Mouse (Mus musculus): Measurements from ENCODE around the gene Mrps2. TPM values are rescaled to one million over a fixed set of nuclear protein-coding genes. Genes with fewer than 3 reads are reported as not detected.
"Not testable (repeated sequence)": the region's sequence is repeated elsewhere in the genome, so short reads cannot be mapped to it uniquely, and the experiment has no call there.

Mrps2 gene
- 10 to 100 TPM; 17.7 to 22.1 (median 19.3) TPM for polyA plus RNA-seq (2017; shearing (Covaris generic))

- ATAC-seq, result peak; percentile 73
Measured at GRCm38 (mm10) chr2:28467860-28468485, at the start of gene Mrps2. TSS of gene Mrps2 (plus strand) at chr2:28468066.

DNA sequence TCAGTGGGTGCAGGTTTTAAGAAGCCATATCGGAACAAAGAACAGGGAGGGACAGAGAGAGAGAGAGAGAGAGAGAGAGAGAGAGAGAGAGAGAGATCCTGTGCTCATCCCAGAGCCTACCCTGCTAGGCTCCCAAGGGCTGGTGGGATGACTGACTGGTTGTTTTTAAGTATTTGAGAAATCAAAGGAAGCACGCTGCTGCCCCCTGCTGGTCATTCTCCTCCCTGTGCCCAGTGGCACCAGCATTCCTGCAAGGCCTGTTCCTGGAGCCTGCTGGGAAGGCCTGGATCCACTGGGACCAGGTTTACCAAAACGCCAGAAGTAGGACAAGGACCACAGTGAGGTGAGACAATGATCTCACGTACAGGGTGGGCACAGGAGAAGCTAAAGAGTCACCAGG, 48.0 kb upstream of the Mrps2 start:
- no peak for ATAC-seq

GRCm38 (mm10) chr2:28423167-28423566, 44.7 kb upstream of the Mrps2 start:
- ATAC-seq, result no peak

GRCm38 (mm10) chr2:28427226-28427625, 40.6 kb upstream of the Mrps2 start:
- no peak for ATAC-seq

DNA sequence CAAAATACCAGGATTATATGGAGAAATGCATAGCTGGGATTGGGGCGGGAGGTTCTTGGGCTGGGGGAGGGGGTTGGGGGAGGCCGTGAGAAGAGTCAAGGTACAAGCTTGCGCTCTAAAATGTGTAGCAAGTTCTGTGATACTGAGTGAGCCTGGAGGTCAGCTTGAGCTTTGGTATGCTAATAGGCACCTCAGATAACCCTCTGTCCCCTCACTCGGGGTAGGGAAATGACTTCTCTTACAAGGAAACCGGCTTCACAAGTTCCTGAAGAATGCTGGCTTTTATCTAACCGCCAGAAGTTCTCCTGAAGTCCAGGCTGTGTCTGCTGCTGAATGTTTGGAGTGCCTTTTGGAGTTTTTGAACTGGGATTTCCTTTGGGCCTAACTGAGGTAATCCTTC, 37.0 kb upstream of the Mrps2 start:
- ATAC-seq, result no peak

- no peak for ATAC-seq
Measured at GRCm38 (mm10) chr2:28432811-28433210, 35.1 kb upstream of the Mrps2 start.

- no peak for ATAC-seq
Measured at GRCm38 (mm10) chr2:28433512-28433911, 34.4 kb upstream of the Mrps2 start.

GRCm38 (mm10) chr2:28435401-28435800, 32.5 kb upstream of the Mrps2 start:
- no peak for ATAC-seq

DNA sequence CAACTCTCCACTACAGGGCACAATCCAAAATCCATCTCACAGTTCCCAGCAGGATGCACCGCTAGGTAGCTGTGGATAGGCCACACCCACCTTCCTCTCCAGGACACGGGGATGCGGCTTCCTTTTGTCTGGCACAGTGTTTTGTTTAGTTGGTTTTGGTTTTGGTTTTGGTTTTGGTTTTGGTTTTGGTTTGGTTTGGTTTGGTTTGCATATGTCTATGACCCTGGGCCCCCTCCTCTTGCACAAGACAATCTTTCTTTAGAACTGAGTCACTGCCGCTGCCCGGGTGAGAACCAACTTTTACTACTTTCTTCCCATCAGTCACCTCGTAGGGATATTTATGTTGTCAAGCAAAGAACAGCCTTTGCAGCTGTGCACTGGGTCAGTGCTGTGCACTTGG, 27.0 kb upstream of the Mrps2 start:
- peak; percentile 58 for ATAC-seq

- peak; percentile 25 for ATAC-seq
Measured at GRCm38 (mm10) chr2:28445082-28445481, 22.8 kb upstream of the Mrps2 start.

- no peak for ATAC-seq
Measured at GRCm38 (mm10) chr2:28446181-28446514, 21.7 kb upstream of the Mrps2 start.

DNA sequence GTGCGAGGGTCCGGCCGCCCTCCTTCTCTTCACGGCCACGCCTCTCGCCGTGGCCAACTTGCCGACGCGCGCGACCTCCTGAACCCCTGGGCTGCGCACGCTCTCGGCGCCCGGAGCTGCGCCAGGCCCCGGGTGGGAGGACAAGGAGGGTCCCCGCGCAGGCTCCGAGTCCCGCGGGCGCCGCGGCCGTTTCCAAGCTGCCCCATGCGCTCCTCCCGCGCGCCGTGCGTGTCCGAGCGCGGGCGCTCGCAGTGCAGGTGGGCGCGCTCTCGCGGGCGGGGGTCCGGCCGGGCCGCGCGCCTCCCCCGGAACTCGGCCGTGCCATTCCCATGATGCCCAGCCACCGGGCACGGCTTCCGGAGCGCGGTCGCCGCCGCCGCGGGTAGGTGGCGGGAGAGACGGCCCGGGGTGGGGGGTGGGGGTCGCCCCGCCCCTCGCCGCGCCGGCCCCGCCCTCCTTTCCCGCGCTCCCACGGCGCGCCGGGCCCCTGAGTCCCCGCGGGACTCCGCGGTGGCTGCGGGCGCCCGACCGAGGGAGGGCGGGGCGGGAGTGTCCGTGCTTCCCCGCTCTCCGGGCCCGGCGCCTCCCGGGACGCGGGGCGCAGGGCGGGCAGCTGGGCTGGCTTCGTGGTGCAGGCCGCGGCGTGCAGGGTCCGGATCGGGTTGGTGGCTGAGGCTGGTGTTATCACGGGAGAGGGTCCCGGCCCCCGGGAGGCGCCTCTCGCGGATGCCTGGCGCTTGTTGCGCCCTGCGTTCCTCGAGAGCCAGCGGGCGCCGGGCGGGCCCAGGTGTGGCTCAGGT, 21.2 kb upstream of the Mrps2 start, which contains the start of gene Ppp1r26:
TSS of gene Ppp1r26 (plus strand) at position 286 of the 800 bp plus-strand sequence.
- no peak for ATAC-seq

DNA sequence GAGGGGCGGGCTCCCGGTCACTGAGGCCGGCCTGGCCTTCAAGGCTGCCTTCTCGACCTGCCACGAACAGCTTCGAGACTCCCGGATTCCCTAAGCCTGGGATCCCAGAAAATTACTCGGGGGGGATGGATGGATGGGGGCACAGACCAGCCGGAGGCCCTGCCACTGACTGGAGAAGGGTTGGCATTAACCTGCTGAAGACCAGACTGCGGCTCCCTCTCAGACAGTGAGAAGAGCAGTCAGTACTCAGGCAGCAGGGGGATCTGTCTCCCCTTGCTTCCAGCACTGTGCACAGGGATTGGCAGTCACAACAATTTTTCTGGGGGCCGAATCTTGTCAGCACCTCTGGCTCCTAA, 20.6 kb upstream of the Mrps2 start:
- ATAC-seq, result no peak

DNA sequence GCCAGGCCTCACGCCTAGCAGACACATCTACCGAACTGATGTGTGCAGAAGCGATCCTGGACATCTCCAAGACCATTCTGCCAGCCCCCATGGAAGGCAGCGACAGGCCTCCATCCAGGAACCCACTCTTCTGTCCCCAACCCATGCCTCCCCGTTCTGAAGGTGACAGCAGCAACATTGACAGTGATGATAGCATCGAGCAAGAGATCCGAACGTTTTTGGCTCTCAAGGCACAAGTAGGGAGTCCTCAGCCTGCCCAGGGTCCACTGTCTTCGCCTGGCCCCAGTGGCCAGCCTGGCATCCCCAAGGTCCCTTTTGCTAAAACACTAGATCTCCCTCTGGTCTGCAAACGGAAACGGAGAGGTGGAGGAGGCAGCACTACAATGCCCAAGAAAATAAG, 16.2 kb upstream of the Mrps2 start:
- ATAC-seq, result no peak

GRCm38 (mm10) chr2:28453539-28453938, 14.3 kb upstream of the Mrps2 start:
- ATAC-seq, result no peak

GRCm38 (mm10) chr2:28456616-28457015, 11.2 kb upstream of the Mrps2 start:
- ATAC-seq, result no peak

DNA sequence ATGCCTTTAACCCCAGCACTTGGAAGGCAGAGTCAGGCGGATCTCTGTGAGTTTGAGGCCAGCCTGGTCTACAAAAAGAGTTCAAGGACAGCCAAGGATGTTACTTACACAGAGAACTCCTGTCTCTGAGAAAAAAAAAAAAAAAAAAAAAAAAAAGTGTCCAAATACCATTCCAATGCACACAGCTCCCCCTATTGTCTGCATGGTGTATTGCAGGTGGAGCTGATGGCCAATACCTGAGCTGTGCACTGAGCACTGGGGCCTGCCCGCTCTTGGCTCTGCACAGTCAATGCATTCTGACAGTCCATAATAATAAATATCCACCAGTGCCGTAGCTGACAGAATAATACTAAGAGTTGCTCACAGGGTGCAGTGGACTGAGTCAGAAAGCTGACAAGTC, 3.9 kb upstream of the Mrps2 start:
- ATAC-seq, result no peak

DNA sequence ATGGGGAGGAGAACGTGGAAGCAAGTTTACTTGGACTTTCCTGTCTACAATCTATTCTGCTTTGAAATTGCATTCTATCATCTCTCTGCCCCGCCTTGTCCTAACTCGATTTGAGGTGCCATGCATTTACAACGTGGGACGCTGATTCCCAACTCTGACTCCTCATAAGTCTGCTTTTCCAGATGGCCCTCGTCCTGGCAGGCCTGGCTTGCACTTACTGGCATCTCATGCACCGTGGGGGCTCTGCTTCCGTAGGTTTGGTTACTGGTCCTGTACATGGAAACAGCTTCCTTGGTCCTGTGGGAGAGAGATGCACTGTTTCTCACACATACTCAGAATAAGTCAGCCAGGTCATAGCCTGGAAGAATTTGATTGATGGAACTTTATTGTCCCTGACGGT, 2.9 kb upstream of the Mrps2 start:
- ATAC-seq, result no peak

DNA sequence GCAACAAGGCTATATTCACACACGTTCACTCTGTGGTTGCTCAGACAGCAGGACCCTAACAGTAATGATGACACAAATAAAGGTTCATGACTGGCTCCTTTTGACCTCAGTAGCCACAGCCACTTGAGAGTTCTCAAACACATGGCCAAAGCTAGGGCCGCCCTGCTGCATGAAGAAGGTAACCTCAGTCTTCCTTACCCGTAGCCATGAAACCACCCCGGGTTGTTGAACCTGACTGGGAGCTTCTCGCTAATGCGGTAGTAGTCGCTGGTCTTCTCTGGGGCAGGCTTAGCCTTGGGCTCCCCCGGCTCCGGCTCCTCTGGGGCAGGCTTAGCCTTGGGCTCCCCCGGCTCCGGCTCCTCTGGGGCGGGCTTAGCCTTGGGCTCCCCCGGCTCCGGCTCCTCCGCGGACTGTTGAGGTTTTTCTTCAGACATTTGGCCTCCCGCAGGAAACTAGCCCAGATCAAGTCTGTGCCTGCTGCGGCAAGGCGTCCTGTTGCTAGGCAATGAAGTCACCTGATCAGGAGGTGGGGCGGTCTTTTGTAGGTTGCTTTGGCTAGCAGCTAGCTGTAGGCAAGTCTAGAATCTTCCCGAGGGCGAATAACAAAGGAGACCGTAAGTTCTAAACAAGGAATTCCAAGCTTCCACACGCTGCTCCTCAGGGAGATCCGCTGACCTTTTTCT, 1.9 kb upstream of the Mrps2 start, which contains the start of gene 1700007K13Rik:
TSS of gene 1700007K13Rik (minus strand) at position 497 of the 683 bp plus-strand sequence.
- ATAC-seq, result peak; percentile 89

DNA sequence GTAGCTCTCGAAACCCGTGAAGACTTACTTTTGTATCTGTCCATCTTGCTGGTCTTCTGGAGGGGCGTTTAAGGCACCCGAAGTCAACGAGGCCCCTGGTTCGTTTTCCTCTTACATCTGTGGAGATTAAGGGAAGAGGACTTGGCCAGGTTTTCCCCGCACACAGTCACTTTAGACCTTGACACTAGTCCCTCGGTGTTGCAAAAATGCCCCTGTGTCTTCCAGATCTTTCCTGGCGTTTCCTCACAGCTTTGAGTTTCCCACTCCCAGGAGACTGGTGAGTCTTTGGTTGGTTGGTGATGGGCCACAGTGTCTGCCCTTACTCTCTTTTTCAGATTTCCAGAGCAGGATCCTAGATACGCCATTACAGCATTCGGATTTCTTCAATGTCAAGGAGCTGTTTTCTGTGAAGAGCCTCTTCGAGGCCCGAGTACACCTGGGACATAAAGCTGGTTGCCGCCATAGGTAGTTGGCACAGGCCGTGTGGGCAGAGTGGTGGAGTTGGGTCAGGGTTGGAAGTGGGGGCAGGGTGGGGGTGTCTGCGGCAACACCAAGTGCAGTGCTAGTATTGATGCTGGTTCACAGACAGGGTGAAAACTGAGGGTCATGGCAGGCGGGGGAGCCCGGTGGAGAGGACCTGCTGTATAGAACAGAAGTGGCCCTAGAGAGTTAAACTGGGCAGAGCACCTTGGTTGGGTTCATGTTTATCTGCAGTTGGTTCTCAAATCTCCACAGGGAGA, 790 bp downstream of the Mrps2 start:
- no peak for ATAC-seq

DNA sequence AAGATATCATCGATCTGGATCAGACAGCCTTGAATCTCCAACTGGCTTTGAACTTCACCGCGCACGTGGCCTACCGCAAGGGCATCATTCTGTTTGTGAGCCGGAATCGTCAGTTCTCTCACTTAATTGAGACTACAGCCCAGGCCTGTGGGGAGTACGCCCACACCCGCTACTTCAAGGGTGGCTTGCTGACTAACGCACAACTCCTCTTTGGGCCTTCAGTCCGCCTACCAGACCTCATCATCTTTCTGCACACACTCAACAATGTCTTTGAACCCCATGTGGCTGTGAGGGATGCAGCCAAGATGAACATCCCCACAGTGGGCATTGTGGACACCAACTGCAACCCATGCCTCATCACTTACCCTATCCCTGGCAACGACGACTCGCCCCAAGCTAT, 1.6 kb downstream of the Mrps2 start:
- ATAC-seq, result no peak

DNA sequence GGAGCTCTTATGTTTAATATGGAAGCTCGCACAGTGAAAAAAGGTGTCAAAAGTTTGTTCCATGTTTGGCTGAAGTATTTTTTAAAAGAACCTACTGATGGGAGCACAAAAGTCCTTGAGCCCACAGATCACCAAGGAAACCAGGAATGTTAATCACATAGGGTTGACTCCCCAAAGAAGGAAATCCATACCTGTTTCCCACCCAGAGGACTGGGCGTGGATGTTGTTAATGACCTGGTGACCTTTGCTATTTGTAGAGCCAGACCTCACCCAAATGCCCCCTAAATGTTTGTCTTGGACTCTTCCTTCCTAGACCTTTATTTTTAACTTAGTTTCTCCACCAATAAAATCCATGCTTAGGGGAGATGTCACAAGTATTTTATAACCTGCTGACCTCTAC, 2.7 kb downstream of the Mrps2 start:
- ATAC-seq, result no peak

GRCm38 (mm10) chr2:28472011-28472410, 4.1 kb downstream of the Mrps2 start:
- not testable (repeated sequence) for ATAC-seq

Data from inflammation-experienced regulatory T-cells, adult 6 months (primary cell).